Mouse (Mus musculus) liver, adult 2 months (tissue): Measurements from ENCODE around the gene Fry. TPM values are rescaled to one million over a fixed set of nuclear protein-coding genes. Genes with fewer than 3 reads are reported as not detected.

Experiments
- DNase-seq: peaks from one replicate; pipeline ENCODE4 v3.0.0-alpha.2; 2011; ENCODE audit warnings: low read depth, low spot score; ENCODE audit errors: extremely low read depth
- H3K27ac ChIP-seq: fragments of 200-500 bp; replicated peaks from 2 replicates; pipeline ENCODE4 v1.5.1; 2012; ENCODE audit warnings: low read depth, mild to moderate bottlenecking, control low read depth, inconsistent platforms, low read length; ENCODE audit not compliant: insufficient read depth
- H3K27me3 ChIP-seq: fragments of 200-500 bp; 2 replicates; pipeline ENCODE4 v1.6.1; 2012; ENCODE audit warnings: mild to moderate bottlenecking, moderate library complexity, low read length, inconsistent platforms; ENCODE audit not compliant: control insufficient read depth, insufficient read depth
- H3K36me3 ChIP-seq: fragments of 200-500 bp; 2 replicates; pipeline ENCODE4 v1.6.1; 2012; ENCODE audit warnings: low read length, inconsistent platforms; ENCODE audit not compliant: control insufficient read depth, insufficient read depth
- H3K4me1 ChIP-seq: fragments of 200-500 bp; 2 replicates; pipeline ENCODE4 v1.6.1; 2011; ENCODE audit warnings: low read length; ENCODE audit not compliant: control insufficient read depth, insufficient read depth
- H3K4me3 ChIP-seq: fragments of 200-500 bp; 2 replicates; pipeline ENCODE4 v1.5.1; 2011; ENCODE audit warnings: low read depth, mild to moderate bottlenecking, control low read depth, low read length, moderate library complexity; ENCODE audit not compliant: insufficient read depth
- H3K79me2 ChIP-seq: fragments of 200-500 bp; 2 replicates; pipeline ENCODE4 v1.6.1; 2012; ENCODE audit warnings: inconsistent platforms, mild to moderate bottlenecking, low read length, moderate library complexity; ENCODE audit not compliant: control insufficient read depth, insufficient read depth
- H3K9ac ChIP-seq: fragments of 200-500 bp; 2 replicates; pipeline ENCODE4 v1.6.1; 2012; ENCODE audit warnings: low read depth, mild to moderate bottlenecking, control low read depth, inconsistent platforms, low read length
- CTCF ChIP-seq: fragments of 200-500 bp; IDR thresholded peaks from 2 replicates; pipeline ENCODE4 v1.5.1; 2011; ENCODE audit warnings: low read depth, low read length, control low read depth
- POLR2A ChIP-seq: fragments of 200-500 bp; IDR thresholded peaks from 2 replicates; pipeline ENCODE4 v1.6.1; 2011; ENCODE audit warnings: low read length, control low read depth; ENCODE audit not compliant: insufficient read depth; ENCODE audit errors: extremely low read depth
- WGBS: fragments of 180-500 bp; shearing (Covaris S2); methylation state at CpG from one replicate; pipeline ENCODE4 v1.1.7; 2018; 5-methylcytosine and 5-hydroxymethylcytosine counted together
- polyA plus RNA-seq: library from polyadenylated mRNA; depleted of rRNA; stranded (reverse); fragments of >200 nt; gene quantifications from 2 replicates; pipeline ENCODE4 v1.2.3, GENCODE M21; 2012
- total RNA-seq: library from RNA; depleted of rRNA; stranded (reverse); fragments of >200 nt; gene quantifications from 2 replicates; pipeline ENCODE4 v1.2.3, GENCODE M21; 2014

Gene Fry
- total and polyA plus RNA-seq, 2 experiments, result 0.62 to 1.8 TPM

DNA sequence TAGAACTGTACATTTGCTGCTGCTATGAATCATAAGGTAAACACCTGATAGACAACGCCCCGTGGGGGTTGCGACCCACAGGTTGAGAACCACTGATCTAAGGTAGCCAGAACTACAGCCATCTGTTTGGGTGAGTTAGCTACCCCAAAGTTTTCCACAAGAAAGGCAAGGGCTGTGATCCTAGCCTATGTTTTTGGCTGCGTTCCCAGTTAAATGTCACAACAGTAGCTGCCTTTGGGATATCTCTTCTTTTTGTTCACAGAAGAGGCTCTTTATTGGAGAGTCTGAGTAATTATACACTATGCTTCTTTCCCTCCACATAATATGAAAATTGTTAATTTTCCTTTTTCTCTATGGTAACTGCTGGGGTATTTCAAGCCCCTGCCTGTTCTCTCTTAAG is 3.7 kb upstream of the Fry start:
- WGBS, result 85% methylated on average over 4 of the region's 4 CpGs

GRCm38 (mm10) chr5:150115271-150116092 is 3.0 kb upstream of the Fry start:
- H3K4me1 ChIP-seq, result peaks cover 3% of the 10 kb centered on the region; the same call in 1 of the 2 replicates
- H3K36me3 ChIP-seq, result no peaks in the 10 kb centered on the region
- 0 out of 2 replicates have a peak, but pooled peaks cover 3% of the 10 kb centered on the region for H3K27me3 ChIP-seq
- H3K79me2 ChIP-seq, result no peaks in the 10 kb centered on the region
- TF ChIP-seq CTCF (no peak), POLR2A (no peak)
- H3K9ac ChIP-seq, result no peak overlapping the region
- no peak overlapping the region for H3K27ac ChIP-seq
- no peak overlapping the region for H3K4me3 ChIP-seq
- DNase-seq, result no peak
- 63% methylated on average over 16 of the region's 16 CpGs for WGBS

More for the DNA sequence above, 3.7 kb upstream of the Fry start:
- Histone ChIP-seq H3K27ac (no peak overlapping the region), H3K79me2 (no peaks in the 10 kb centered on the region), H3K27me3 (0 out of 2 replicates have a peak, but pooled peaks cover 3% of the 10 kb centered on the region), H3K4me3 (no peak overlapping the region), H3K9ac (no peak overlapping the region), H3K36me3 (no peaks in the 10 kb centered on the region), H3K4me1 (peaks cover 3% of the 10 kb centered on the region; the same call in 1 of the 2 replicates)
- TF ChIP-seq CTCF (no peak), POLR2A (no peak)
- no peak for DNase-seq

- no peak for TF ChIP-seq CTCF
- Histone ChIP-seq H3K4me3 (no peak overlapping the region), H3K36me3 (no peaks in the 10 kb centered on the region), H3K9ac (no peak overlapping the region), H3K79me2 (no peaks in the 10 kb centered on the region), H3K4me1 (peaks cover 3% of the 10 kb centered on the region; the same call in 1 of the 2 replicates), H3K27ac (no peak overlapping the region), H3K27me3 (0 out of 2 replicates have a peak, but pooled peaks cover 3% of the 10 kb centered on the region)
- no peak for DNase-seq
- 57% methylated on average over 9 of the region's 9 CpGs for WGBS
These were observed 2.1 kb upstream of the Fry start for GRCm38 (mm10) chr5:150116216-150116905.

GRCm38 (mm10) chr5:150116906-150117216 is 1.6 kb upstream of the Fry start:
- no peak overlapping the region for H3K4me3 ChIP-seq
- H3K36me3 ChIP-seq, result no peaks in the 10 kb centered on the region
- no peak overlapping the region for H3K27ac ChIP-seq
- H3K9ac ChIP-seq, result no peak overlapping the region
- H3K27me3 ChIP-seq, result 0 out of 2 replicates have a peak, but pooled peaks cover 3% of the 10 kb centered on the region
- DNase-seq, result no peak
- TF ChIP-seq POLR2A (no peak), CTCF (peak; percentile 50)
- H3K4me1 ChIP-seq, result peaks cover 3% of the 10 kb centered on the region; the same call in 1 of the 2 replicates
- 84% methylated on average over 6 of the region's 6 CpGs for WGBS
- H3K79me2 ChIP-seq, result no peaks in the 10 kb centered on the region

DNA sequence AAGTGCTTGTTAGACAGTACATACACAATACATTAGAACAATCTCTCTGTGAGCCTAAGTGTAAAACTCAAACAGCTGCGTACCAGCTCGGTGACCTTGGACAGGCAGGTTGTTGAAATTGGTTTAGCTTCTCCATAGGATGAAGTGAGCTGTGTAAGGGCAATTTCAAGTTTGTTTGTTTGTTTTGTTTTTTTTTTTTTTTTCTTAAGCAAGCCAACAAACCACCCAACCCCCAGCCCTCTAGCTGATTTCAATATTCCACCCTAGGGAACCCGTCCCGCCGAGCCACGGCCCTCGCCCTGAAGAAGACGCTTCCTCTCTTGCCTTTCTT is 356 bp upstream of the Fry start:
- H3K9ac ChIP-seq, result no peak overlapping the region
- peaks cover 3% of the 10 kb centered on the region; the same call in 1 of the 2 replicates for H3K4me1 ChIP-seq
- TF ChIP-seq CTCF (no peak), POLR2A (no peak)
- H3K79me2 ChIP-seq, result no peaks in the 10 kb centered on the region
- H3K4me3 ChIP-seq, result no peak overlapping the region; the same call in 1 of the 2 replicates
- WGBS, result 21% methylated on average over 8 of the region's 8 CpGs
- H3K27me3 ChIP-seq, result 0 out of 2 replicates have a peak, but pooled peaks cover 3% of the 10 kb centered on the region
- DNase-seq, result no peak
- no peak overlapping the region for H3K27ac ChIP-seq
- no peaks in the 10 kb centered on the region for H3K36me3 ChIP-seq

DNA sequence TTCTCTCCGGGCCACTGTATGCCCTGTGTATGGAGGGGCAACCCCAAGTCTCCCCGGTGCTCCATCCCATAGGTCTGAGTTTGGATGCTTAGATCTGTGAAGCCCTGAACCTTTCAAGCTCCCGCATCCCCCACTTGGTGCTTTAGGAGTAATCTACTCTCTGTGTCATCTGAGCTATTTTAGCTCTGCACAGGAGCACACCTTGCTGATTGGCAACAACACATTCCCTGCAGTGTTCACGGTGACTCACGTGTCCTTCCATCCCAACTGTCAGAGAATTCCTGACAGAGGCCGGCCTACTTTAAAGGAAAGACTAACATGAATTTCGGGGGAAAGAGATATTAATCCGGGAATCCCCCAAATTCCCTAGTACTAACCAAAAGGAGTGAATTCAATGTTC is 2.2 kb downstream of the Fry start:
- no peaks in the 10 kb centered on the region for H3K36me3 ChIP-seq
- TF ChIP-seq POLR2A (no peak), CTCF (no peak)
- H3K27ac ChIP-seq, result no peak overlapping the region
- no peaks in the 10 kb centered on the region for H3K79me2 ChIP-seq
- 0 out of 2 replicates have a peak, but pooled peaks cover 3% of the 10 kb centered on the region for H3K27me3 ChIP-seq
- whole genome bisulfite sequencing, result 90% methylated on average over 8 of the region's 8 CpGs
- peaks cover 3% of the 10 kb centered on the region; the same call in 1 of the 2 replicates for H3K4me1 ChIP-seq
- no peak overlapping the region for H3K4me3 ChIP-seq
- no peak for DNase-seq
- no peak overlapping the region for H3K9ac ChIP-seq
